Mouse (Mus musculus): Measurements from ENCODE around the gene Mtcl1.
"Not testable (repeated sequence)": the region's sequence is repeated elsewhere in the genome, so short reads cannot be mapped to it uniquely, and the experiment has no call there.

Mtcl1 gene

DNA sequence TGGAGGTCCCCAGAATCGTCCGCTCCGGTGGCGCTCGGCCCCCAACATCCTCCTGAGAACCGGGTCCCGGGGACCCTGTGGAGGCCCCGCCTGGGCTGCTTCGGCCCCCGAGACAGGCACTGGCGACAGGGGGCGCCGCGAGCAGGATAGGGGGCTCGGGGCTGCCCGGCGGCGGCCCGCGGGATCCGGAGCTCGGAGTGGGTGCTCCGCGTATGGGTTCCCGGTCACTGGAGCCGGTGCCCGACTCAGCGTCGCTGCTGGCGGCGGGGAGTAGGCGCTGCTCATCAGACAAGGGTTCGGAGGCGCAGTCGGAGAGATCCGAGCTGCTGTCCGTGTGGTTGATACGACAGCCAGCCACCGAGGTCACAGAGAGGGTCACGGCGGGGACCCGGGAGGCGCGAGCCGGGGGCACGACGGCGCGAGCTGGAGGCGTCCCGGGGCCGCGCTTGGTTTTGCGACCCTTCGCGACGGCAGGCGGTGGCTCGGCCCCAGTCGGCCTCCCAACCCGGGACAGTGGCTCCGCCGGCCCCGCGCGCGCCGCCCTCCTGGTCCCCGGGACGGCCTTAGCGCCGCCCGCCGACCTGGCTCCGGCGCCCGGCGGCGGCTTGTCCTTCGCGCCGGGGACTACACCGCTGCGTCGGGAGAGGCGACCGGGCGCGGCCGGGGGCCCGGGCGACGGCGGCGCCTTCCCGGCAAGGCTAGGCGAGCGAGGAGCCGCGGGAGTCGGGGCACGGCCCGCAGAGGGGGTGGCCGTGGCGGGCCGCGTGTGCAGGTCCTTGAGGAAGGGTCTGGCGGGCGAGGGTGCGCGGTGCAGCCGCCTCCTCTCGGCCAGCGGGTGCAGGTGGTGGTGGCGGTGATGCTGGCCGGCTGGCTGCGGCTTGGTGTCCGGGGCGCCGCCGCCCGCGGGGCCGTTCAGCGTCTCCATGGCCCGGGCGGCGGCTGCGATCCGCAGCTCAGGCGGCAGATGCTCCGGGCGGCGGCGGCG lies 837 bp downstream of the Mtcl1 start:
- intact Hi-C loops (cut with DNase I) = loop anchor here (5.0 kb wide), 1 partner anchor 51 kb away; no protein-coding TSS in a partner anchor

DNA sequence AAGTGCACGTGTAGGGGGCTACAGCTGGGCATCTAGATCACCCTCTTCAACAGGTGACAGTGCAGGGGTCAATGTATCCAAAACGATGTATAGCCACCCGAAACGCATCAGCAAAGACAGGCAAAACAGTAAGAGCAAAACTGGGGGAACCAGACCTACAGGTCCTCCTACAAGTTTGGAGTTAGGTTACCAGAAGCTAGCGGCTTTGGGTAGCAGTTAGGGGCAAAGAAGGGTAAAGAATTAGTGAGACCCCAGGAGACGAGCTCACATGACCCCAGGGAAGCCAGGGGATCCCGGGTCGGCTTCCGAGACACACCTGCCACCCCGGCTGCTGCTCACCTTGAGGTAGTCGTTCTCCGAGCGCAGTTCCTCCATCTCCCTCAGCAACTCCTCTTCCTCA lies 1.6 kb downstream of the Mtcl1 start:
- intact Hi-C loops (cut with DNase I) = loop anchor here (5.0 kb wide), 1 partner anchor 51 kb away; no protein-coding TSS in a partner anchor

DNA sequence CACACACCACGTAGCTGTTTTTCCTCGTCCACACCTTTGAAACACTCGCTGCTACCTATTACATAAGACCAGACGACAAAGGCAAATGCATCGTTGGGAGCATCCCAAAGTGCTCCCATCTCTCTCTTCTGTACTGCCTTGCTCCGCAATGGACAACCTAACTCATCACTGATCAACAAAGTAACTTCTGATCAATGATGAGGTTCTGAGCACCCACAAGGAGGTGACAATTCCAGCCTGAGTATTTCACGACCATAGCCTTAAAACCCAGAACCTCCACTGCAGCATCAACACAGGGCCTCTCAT lies 2.6 kb downstream of the Mtcl1 start:
- intact Hi-C loops (cut with DNase I) = loop anchor here (5.0 kb wide), 1 partner anchor 50 kb away; no protein-coding TSS in a partner anchor

DNA sequence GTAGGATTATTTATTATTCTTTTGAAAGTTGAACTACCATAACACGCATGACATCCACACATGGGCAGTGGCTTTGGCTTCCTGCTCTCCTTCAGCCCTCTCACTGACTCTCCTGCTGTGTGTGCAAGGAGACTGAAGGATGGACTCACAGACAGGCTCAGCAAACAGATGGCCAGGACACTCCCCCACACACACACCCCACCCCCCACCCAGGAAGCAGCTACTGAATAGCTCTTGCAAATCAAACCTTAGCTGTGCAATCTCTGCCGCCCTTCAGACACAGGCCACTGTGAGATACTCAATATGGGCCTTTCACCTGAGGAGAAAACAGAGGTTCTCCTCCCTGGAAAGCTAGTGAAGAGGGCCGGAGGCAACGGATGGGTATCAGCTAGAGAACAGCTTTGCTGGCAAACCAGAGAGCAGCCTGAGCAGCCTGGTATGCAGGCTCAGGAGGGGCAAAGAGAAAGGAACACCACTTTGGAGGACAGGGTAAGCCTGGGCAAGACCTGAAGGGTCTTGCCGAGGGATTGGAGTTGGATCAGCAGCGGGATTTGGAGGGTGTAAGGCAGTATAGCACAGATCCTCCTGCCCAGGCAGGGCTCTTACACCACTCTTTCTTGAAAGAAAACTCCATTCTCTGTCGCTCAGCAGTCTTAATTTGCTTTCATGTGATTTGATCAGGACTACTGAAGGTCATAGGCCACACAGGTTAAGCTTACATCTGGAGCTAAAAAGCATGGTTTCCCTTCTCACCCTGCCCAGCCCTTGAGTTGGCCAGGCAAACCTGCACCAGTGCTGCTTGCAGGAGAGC lies 3.1 kb downstream of the Mtcl1 start:
- intact Hi-C loops (cut with DNase I) = loop anchor here (5.0 kb wide), 1 partner anchor 49 kb away; no protein-coding TSS in a partner anchor

DNA sequence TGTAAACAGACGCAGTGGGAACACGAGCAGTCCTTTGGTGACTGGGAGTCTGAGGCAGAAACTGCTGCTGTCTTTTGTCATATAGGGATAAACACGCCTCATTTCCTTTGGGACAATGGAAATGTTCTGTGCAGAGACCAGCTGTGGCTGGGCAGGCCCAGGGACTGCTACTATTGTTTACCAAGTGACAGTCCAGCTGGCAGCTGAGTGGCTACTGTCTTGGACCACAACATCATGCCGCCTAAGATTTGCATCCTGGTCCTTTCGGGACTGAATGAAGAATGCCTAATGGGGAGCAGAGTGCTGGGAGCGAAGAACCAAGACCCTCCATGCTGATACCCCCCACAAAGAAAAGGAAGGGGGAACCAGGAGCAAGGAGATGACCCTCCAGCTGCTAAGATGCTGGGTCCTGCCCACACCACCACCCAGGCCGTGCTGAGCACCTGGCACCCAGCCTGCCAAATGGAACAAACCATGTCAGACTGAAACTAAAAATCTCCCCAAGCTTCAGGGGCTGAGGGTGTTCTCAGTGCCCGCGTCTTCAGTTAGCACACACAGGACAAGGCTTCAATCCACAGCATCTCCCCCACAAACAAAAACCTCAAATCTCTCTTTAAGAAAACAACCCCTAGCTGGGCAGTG lies 5.4 kb downstream of the Mtcl1 start:
- intact Hi-C loops (cut with DNase I) = no loop called here

DNA sequence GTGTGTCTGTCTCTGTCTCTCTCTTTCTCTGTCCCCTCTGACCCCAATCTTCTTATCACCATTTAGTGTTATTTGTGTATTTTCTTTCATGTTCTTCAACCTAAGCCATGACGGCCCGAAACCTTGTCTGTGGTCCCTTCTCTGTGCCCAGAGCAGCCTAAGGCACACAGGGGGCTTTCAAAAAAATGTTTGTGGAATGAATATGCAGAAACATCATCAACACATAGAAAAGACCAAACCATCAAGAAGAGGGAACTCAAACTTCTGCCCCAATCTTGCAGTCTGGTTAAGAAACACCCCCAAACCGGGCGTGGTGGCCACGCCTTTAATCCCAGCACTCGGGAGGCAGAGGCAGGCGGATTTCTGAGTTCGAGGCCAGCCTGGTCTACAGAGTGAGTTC lies 9.7 kb downstream of the Mtcl1 start:
- intact Hi-C loops (cut with DNase I) = no loop called here

DNA sequence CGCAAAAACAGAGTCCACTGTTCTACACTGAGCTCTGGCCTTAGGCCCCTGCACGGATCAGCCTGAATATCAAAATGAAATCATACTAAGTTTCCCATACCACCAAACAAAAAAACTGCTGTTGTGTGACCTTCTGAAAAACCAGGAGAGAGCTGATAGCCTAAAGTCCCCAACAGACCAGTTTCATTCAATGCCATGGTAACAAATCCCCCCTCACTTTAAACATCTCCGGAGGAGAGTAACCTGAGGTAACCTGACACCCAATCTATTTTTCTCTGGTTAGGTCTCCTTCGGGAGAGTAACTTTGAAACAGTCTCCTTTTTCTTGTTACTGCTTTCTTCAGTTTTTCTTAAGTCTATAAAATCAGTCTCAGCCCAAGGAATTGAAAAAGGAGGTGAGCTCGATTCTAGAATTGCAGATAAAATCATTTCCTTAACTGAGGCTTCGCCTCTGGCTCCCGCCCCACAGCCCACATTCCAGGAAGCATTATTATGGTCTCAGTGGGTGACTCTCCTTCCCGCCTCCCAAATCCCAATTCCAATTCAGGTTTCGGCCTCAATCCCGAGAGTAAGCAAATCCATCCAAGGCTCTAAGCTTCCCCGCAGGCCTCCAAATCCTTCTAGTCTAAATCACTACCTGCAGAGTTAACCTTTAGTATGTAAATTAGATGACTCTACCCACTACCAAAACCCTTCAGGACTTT lies 10.3 kb downstream of the Mtcl1 start:
- intact Hi-C loops (cut with DNase I) = no loop called here

DNA sequence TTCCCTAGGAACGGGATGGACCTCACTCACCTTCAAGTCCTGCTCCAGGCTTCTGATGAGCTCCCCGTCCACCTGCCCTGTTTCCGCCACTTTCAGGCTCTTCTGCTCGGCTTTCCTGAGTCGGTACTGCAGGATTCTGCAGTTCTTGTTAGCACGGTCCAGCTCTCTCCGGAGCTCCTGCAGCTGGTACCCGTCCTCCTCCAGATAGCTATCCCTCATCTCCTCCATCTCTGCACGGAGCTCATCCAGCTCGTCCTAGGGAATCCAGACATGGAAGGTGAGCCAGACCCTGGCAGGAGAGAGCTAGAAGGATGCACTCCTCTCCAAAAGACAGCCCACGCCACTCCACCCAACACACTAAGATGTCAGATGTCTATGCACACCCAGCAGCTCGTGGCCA lies 11.4 kb downstream of the Mtcl1 start:
- intact Hi-C loops (cut with DNase I) = no loop called here

DNA sequence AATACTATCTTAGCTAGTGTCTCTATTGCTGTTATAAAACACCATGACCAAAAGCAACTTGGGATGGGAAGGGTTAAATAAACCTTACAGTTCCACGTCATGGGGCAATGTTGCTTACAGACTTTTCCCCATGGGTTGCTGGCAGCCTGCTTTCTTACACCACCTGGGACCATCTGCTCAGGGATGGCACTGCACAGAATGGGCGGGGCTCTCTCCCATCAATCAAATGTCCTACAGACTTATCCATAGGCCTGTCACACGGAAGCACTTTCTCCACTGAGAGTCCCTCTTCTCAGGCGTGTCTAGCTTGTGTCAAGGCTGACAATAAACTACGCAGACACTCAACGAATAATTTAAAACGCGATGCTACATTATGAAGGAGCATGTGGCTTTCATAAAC lies 12.7 kb downstream of the Mtcl1 start:
- intact Hi-C loops (cut with DNase I) = no loop called here

DNA sequence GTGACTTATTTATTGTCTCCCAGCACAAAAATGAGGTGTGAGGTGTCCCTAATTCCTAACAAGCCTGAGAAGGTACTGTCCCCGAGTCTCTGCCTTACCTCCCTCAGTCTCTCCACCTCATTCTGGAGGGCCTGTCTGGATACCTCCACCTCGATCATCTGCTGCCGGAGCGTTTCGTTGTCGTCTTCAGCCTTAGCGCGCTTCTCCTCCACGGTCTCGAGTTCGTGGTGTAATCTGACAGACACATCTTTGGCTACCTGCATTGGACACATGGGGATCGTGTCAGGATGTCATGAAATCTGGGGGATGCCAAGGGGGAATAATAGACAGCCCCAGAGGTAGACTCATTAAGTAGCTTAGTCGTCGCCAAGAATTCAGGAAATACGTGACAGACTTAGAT lies 13.6 kb downstream of the Mtcl1 start:
- intact Hi-C loops (cut with DNase I) = no loop called here

DNA sequence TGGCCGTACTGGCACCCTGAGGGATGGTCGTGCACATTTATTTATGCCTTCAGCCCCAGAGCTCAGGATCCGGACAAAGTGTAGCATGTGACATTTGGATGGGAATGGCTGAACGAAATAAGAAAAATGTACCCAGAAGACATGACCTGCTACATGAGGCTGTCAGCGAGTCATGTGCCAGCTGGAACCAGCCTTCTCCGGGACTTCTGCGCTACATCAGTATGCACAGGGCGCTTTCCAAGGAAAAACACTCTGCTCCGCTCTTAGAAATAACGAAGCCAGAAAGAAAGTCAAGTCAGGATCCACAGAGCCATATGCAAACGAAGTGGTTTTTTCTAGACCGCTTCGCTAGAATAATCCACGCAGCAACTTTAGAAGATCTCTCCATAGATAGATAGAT lies 14.5 kb downstream of the Mtcl1 start:
- intact Hi-C loops (cut with DNase I) = no loop called here

DNA sequence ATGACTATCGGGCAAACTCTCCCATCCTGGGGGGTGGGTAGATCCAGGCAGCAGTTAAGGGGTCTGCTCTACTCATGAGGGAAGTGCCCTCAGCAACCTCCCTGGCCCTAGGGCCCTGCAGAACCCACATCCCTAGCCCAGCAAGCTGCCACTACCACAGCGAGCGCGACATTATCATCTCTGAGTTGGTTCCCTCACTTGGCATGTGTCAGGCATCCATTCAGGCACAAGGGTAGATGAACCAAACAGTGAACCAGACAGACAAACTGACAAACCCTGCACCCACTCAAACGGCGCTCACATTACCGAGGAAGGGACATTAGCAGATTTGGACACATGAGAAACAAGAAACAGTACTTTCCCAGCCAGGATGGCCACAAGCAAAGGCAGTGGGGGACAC lies 15.0 kb downstream of the Mtcl1 start:
- intact Hi-C loops (cut with DNase I) = no loop called here

DNA sequence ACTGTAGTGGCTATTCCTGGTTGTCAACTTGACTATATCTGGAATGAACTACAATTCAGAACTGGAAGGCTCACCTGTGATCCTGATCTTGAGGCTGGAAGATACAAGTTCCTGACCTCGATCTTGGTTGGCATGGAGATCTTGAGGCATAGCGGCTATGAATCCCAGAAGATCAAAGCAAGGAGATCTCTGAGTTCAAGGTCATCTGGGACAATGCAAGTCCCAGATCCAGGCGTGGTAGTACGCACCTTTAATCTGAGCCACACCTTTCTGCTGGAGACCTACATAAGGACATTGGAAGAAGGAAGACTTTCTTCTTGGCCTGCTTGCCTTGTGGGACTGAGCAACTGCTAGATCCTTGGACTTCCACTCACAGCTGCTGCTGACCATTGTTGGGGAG lies 24.9 kb downstream of the Mtcl1 start:
- intact Hi-C loops (cut with DNase I) = not testable (repeated sequence)

DNA sequence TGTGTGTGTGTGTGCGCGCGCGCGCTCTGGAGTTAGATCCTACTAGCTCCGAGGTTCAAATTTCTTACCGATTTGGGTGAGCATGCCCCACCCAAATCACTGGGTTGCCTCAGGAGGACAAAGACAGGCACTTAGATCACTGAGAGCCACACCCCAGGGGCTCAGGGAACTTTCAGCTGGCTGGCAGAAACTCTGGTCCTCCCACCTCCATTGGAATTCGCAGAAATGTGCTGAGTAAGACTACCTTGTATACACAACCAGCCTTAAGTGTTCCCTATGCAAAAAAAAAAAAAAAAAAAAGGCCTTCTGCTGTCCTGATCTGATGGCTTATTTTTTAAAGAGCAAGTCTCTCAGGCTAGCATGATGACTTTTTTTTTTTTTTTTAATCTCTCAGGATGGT lies 30.1 kb downstream of the Mtcl1 start:
- intact Hi-C loops (cut with DNase I) = no loop called here

DNA sequence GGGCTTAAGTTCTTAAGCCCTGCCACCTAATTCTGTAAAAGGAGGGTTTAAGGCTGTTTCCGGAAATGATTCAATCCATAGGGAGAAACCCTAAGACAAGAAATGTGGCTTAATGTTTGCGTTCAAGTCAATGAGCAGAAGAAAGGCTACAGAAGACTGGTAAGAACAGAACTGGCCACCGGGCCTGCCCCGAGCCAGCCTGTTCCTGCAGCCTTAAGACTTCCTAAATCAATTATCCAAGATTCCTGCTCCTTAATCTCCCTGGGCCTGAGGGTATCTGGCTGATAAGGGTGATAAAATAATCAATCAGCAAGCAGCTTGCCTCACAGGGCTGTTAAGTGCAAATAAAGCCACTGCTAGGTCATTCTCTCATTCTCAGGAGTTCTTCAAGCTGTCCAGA lies 31.8 kb downstream of the Mtcl1 start:
- intact Hi-C loops (cut with DNase I) = no loop called here

DNA sequence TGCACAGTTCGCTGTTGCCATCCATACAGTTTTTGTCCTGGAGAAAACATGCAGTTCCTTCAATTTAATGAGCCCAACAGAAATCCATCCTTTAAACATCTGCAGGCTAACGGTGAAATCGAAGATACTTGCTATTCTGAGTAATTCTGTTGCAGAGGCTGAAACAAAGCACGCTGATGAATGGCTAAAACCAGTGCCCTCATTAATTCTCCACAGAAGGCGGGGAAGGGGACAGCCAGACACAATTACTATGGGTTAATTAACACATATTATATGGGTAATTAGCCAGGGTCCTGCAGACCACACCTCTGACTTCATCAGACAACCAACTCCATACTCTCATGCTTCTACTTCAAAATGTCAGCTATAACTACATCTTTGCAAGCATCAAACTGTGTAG lies 32.2 kb downstream of the Mtcl1 start:
- intact Hi-C loops (cut with DNase I) = no loop called here

DNA sequence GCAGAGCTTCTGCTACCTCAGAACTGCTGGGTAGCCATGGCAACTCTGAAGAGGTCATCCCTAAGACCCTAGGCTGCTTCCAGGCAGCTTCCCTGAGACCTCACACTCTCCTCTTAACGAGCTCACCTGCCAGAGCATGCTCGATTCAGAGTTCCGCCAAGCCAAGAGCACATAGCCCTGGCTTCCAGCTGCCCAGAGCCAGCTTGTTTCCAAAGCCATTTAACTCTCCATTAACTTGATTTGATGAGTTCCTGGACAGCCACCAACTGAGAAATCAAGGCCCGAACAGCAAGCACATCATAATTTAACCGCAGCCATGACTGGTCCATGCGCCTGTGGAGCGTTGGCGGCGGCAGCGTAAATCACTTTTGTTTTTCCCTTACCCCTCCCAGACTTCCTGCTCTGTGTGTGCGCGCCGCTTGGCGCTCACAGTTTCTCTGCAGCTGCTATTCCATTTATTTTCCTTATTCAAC lies 32.7 kb downstream of the Mtcl1 start:
- intact Hi-C loops (cut with DNase I) = no loop called here

DNA sequence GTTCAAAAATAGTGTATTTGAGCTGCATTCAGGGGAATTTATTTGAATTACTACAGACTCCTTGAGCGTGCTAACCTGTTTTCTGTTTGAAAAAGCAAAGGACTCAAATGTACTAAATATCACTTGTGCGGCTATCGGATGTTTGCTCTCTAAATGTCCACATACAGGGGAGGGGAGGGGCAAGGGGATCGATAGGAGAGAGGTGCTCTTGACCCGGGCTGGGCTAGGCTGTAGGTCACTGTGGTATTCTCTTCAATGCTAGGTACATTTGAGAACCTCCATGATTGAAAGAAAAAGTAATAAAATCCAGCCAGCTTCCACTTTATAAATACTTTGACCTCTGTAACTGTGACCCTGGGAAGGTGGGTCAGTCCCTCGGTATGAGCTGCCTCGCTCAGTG lies 33.1 kb downstream of the Mtcl1 start:
- intact Hi-C loops (cut with DNase I) = no loop called here

DNA sequence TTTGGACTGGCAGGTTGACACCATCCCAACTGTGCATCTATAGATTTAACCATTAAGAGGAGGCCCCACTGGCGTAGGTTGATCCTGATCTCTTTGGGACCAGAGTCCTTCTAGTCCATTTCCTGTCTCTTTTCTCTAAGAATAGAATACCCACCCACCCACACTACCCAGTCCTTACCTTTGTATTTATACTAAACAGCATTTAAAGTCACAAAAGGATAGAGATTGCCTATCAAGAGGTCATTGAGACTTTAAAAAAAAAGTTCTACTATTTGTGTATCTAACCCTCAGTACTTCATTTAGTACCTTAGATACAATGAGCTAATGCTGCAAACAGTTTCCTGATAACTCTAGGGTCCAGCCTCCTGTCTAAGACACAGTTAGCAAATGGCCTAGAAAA lies 35.2 kb downstream of the Mtcl1 start:
- intact Hi-C loops (cut with DNase I) = no loop called here

DNA sequence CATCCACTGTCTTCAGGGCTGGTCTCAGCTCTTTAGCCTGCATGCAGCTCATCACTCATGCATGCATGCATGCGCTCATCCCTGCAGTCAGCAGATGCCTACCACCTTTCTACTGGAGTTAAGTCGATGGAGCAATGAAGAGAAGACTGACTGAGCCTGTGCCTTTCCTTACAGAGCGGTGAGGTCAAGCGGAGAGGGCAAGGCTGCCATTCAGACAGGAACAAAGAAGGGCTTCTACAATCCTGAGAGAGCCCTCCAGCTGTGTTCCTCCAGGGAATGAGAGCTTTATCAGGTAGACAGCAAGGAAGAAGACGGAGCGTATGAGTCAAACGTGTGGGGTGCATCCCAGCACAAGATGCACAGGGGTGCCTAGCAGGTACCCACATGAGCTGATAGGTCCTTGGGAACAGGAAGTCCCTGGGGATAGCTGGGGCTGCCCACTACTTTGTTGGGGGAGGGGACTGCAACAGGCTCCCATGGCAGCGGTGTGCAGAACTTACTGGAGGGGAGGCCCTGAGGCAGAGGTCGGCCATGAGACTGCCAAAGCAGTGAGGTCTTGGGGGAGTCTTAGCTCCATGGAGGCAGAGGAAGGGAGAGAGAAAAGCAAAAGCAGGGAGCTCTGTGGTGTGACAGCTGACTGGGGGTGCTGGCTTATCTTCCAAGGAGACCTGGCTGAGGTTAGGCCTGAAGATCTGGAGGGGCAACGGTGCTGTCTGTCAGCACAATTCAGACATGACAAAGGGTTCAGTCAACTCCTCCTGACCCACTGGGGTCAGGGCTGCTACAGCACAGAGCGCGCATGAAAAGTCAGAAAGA lies 37.2 kb downstream of the Mtcl1 start:
- intact Hi-C loops (cut with DNase I) = no loop called here

Measured in adrenal gland (tissue).